Mouse (Mus musculus) bone marrow macrophage, adult 2 months (primary cell): ENCODE data around the gene Sox18.

Experiments used
- CTCF ChIP-seq: IDR thresholded peaks from 2 replicates; pipeline ENCODE4 v1.5.1; 2012; ENCODE audit warnings: low read depth, mild to moderate bottlenecking, low read length, moderate library complexity
- POLR2A ChIP-seq: IDR thresholded peaks from 2 replicates; pipeline ENCODE4 v1.6.1; 2012; ENCODE audit warnings: mild to moderate bottlenecking, low read depth, low read length, borderline replicate concordance

- TF ChIP-seq POLR2A (no peak), CTCF (no peak)
Measured at GRCm38 (mm10) chr2:181685686-181686085, 14.2 kb upstream of the Sox18 start.
